Mouse (Mus musculus): ENCODE measurements at regions not wholly inside any gene's neighbourhood (a gene's known extent, or its start where the extent isn't known, plus 50 kb on each side); places are given as distances from the start of the nearest gene placed in this dataset.
A peak's percentile ranks its signal among the peaks of the same experiment; 100 is the strongest.

- Histone ChIP-seq H3K9me3 (no peaks in the 10 kb centered on the region), H3K27ac (no peak overlapping the region), H3K36me3 (replicated peaks) (no peaks in the 10 kb centered on the region), H3K27me3 (no peaks in the 10 kb centered on the region), H3K4me1 (peaks cover 9% of the 10 kb centered on the region), H3K4me3 (replicated peaks) (no peak overlapping the region), H3K4me2 (no peak overlapping the region), H3K9ac (no peak overlapping the region)
- ATAC-seq (ENCODE audit: low FRiP score): no peak
- 89% methylated on average over 4 of the region's 4 CpGs for WGBS
Observed at GRCm38 (mm10) chr7:115376067-115376466, 632.6 kb downstream of the Insc start.

- 95% methylated on average over 3 of the region's 3 CpGs for WGBS
- H3K9ac ChIP-seq: no peak overlapping the region
- H3K4me1 ChIP-seq: peaks cover 23% of the 10 kb centered on the region
- no peak for ATAC-seq (ENCODE audit: low FRiP score)
- H3K27ac ChIP-seq: no peak overlapping the region
- H3K36me3 ChIP-seq (replicated peaks): no peaks in the 10 kb centered on the region
- no peak overlapping the region for H3K4me2 ChIP-seq
- no peaks in the 10 kb centered on the region for H3K27me3 ChIP-seq
- H3K4me3 ChIP-seq (replicated peaks): no peak overlapping the region
- no peaks in the 10 kb centered on the region for H3K9me3 ChIP-seq
Observed at GRCm38 (mm10) chr7:115378836-115379235, 635.3 kb downstream of the Insc start.

GRCm38 (mm10) chr7:115379600-115379999 is 636.1 kb downstream of the Insc start:
- no peak overlapping the region for H3K4me2 ChIP-seq
- peaks cover 23% of the 10 kb centered on the region for H3K4me1 ChIP-seq
- 80% methylated on average over 7 of the region's 7 CpGs for WGBS
- H3K9ac ChIP-seq: no peak overlapping the region
- no peaks in the 10 kb centered on the region for H3K9me3 ChIP-seq
- ATAC-seq (ENCODE audit: low FRiP score): no peak
- H3K27me3 ChIP-seq: no peaks in the 10 kb centered on the region
- H3K4me3 ChIP-seq (replicated peaks): no peak overlapping the region
- no peaks in the 10 kb centered on the region for H3K36me3 ChIP-seq (replicated peaks)
- no peak overlapping the region for H3K27ac ChIP-seq

- no peak for ATAC-seq (ENCODE audit: low FRiP score)
- 39% methylated on average over 8 of the region's 8 CpGs for WGBS
Observed at GRCm38 (mm10) chr7:115380989-115381610, 637.6 kb downstream of the Insc start.

GRCm38 (mm10) chr7:115382876-115383275 is 639.4 kb downstream of the Insc start:
- H3K27me3 ChIP-seq: no peaks in the 10 kb centered on the region
- no peak for ATAC-seq (ENCODE audit: low FRiP score)
- H3K36me3 ChIP-seq (replicated peaks): no peaks in the 10 kb centered on the region
- 17% methylated on average over 2 of the region's 2 CpGs for WGBS
- no peak overlapping the region for H3K27ac ChIP-seq
- peaks cover 23% of the 10 kb centered on the region for H3K4me1 ChIP-seq
- H3K9me3 ChIP-seq: no peaks in the 10 kb centered on the region
- H3K9ac ChIP-seq: no peak overlapping the region
- no peak overlapping the region for H3K4me2 ChIP-seq
- no peak overlapping the region for H3K4me3 ChIP-seq (replicated peaks)

More at GRCm38 (mm10) chr7:115380989-115381610, 637.6 kb downstream of the Insc start:
- Histone ChIP-seq H3K9ac (no peak overlapping the region), H3K9me3 (no peaks in the 10 kb centered on the region), H3K4me3 (replicated peaks) (no peak overlapping the region), H3K36me3 (replicated peaks) (no peaks in the 10 kb centered on the region), H3K27ac (0 out of 2 replicates have a peak overlapping the region, but pooled peaks have one; percentile 6), H3K4me1 (peaks cover 23% of the 10 kb centered on the region), H3K4me2 (no peak overlapping the region), H3K27me3 (no peaks in the 10 kb centered on the region)

- H3K36me3 ChIP-seq (replicated peaks): no peaks in the 10 kb centered on the region
- WGBS: 67% methylated on average over 5 of the region's 5 CpGs
- no peak overlapping the region for H3K9ac ChIP-seq
- H3K9me3 ChIP-seq: no peaks in the 10 kb centered on the region
- no peak overlapping the region for H3K4me2 ChIP-seq
- no peak for ATAC-seq (ENCODE audit: low FRiP score)
- H3K4me1 ChIP-seq: peaks cover 7% of the 10 kb centered on the region; the same call in 1 of the 2 replicates
- H3K4me3 ChIP-seq (replicated peaks): no peak overlapping the region
- H3K27ac ChIP-seq: no peak overlapping the region
- no peaks in the 10 kb centered on the region for H3K27me3 ChIP-seq
Observed at GRCm38 (mm10) chr7:115388874-115389273, 645.4 kb downstream of the Insc start.

- no peak overlapping the region for H3K4me3 ChIP-seq (replicated peaks)
- no peak for ATAC-seq (ENCODE audit: low FRiP score)
- no peak overlapping the region for H3K4me2 ChIP-seq
- H3K9me3 ChIP-seq: no peaks in the 10 kb centered on the region
- peaks cover 7% of the 10 kb centered on the region; the same call in 1 of the 2 replicates for H3K4me1 ChIP-seq
- no peak overlapping the region for H3K9ac ChIP-seq
- H3K27ac ChIP-seq: no peak overlapping the region
- H3K27me3 ChIP-seq: no peaks in the 10 kb centered on the region
- 87% methylated on average over 3 of the region's 3 CpGs for WGBS
- H3K36me3 ChIP-seq (replicated peaks): no peaks in the 10 kb centered on the region
Observed at GRCm38 (mm10) chr7:115392520-115392919, 646.1 kb downstream of the Sox6 start.

- no peak for ATAC-seq (ENCODE audit: low FRiP score)
- H3K27me3 ChIP-seq: peaks cover 2% of the 10 kb centered on the region; the same call in 1 of the 2 replicates
Observed at GRCm38 (mm10) chr7:115398202-115398601, 640.4 kb downstream of the Sox6 start.

GRCm38 (mm10) chr7:115399461-115399860 is 639.1 kb downstream of the Sox6 start:
- Histone ChIP-seq H3K4me1 (no peaks in the 10 kb centered on the region), H3K4me2 (no peak overlapping the region), H3K9me3 (no peaks in the 10 kb centered on the region), H3K27me3 (peaks cover 4% of the 10 kb centered on the region; the same call in 1 of the 2 replicates), H3K4me3 (replicated peaks) (no peak overlapping the region), H3K27ac (no peak overlapping the region), H3K9ac (no peak overlapping the region), H3K36me3 (replicated peaks) (no peaks in the 10 kb centered on the region)
- WGBS: 74% methylated on average over 3 of the region's 3 CpGs
- no peak for ATAC-seq (ENCODE audit: low FRiP score)

More at GRCm38 (mm10) chr7:115398202-115398601, 640.4 kb downstream of the Sox6 start:
- no peak overlapping the region for H3K4me3 ChIP-seq (replicated peaks)
- WGBS: 95% methylated on average over 2 of the region's 2 CpGs
- H3K36me3 ChIP-seq (replicated peaks): no peaks in the 10 kb centered on the region
- H3K9ac ChIP-seq: no peak overlapping the region
- no peaks in the 10 kb centered on the region for H3K4me1 ChIP-seq
- H3K9me3 ChIP-seq: no peaks in the 10 kb centered on the region
- no peak overlapping the region for H3K4me2 ChIP-seq
- no peak overlapping the region for H3K27ac ChIP-seq

- no peaks in the 10 kb centered on the region for H3K9me3 ChIP-seq
- 83% methylated on average over 3 of the region's 3 CpGs for WGBS
- H3K36me3 ChIP-seq (replicated peaks): no peaks in the 10 kb centered on the region
- H3K9ac ChIP-seq: no peak overlapping the region
- ATAC-seq (ENCODE audit: low FRiP score): no peak
- H3K4me1 ChIP-seq: peaks cover 32% of the 10 kb centered on the region
- no peak overlapping the region for H3K4me3 ChIP-seq (replicated peaks)
- H3K27ac ChIP-seq: no peak overlapping the region
- H3K4me2 ChIP-seq: no peak overlapping the region
- H3K27me3 ChIP-seq: peaks cover 6% of the 10 kb centered on the region
Observed at GRCm38 (mm10) chr7:115407889-115408288, 630.7 kb downstream of the Sox6 start.

- Histone ChIP-seq H3K27me3 (peaks cover 2% of the 10 kb centered on the region; the same call in 1 of the 2 replicates), H3K4me3 (replicated peaks) (no peak overlapping the region), H3K4me1 (peaks cover 32% of the 10 kb centered on the region), H3K27ac (no peak overlapping the region), H3K4me2 (no peak overlapping the region), H3K9ac (no peak overlapping the region), H3K36me3 (replicated peaks) (no peaks in the 10 kb centered on the region), H3K9me3 (no peaks in the 10 kb centered on the region)
- WGBS: 13% methylated on average over 2 of the region's 2 CpGs
- no peak for ATAC-seq (ENCODE audit: low FRiP score)
Observed at GRCm38 (mm10) chr7:115408915-115409314, 629.7 kb downstream of the Sox6 start.

- H3K4me1 ChIP-seq: peaks cover 34% of the 10 kb centered on the region
- H3K4me3 ChIP-seq (replicated peaks): no peak overlapping the region
- no peak overlapping the region for H3K4me2 ChIP-seq
- no peaks in the 10 kb centered on the region for H3K9me3 ChIP-seq
- WGBS: 75% methylated on average over 17 of the region's 17 CpGs
- peaks cover 2% of the 10 kb centered on the region; the same call in 1 of the 2 replicates for H3K27me3 ChIP-seq
- ATAC-seq (ENCODE audit: low FRiP score): no peak
- H3K27ac ChIP-seq: 0 out of 2 replicates have a peak overlapping the region, but pooled peaks have one; percentile 19
- no peak overlapping the region for H3K9ac ChIP-seq
- H3K36me3 ChIP-seq (replicated peaks): no peaks in the 10 kb centered on the region
Observed at GRCm38 (mm10) chr7:115410501-115411230, 627.9 kb downstream of the Sox6 start.
